In genomic region chr11:20214779-20215178, GRCm38 (mm10) we compare ENCODE assay signal across 8 mouse cellular contexts. TPM values are rescaled to one million over a fixed set of nuclear protein-coding genes. Genes with fewer than 3 reads are reported as not detected.
DNase-seq lines count a peak whose midpoint lies in the region; ATAC-seq and TF ChIP-seq lines count a peak whose summit lies in the region.
"Had no signal": no experiment of that assay in that cellular context is flagged by ENCODE, and none has a peak within 500 bp of the region (broad histone marks: within the 10 kb centered on the region; RNA-seq: fewer than 3 reads in every experiment).

No protein-coding gene starts in this region.

- TF ChIP-seq POLR2A in kidney, adult 2 months (IDR thresholded peaks at IDR 0.05; ENCODE audit: low read depth, low read length), result no peak
- TF ChIP-seq POLR2A in CH12.LX (IDR thresholded peaks at IDR 0.05; ENCODE audit: low read depth, low read length), result no peak
- TF ChIP-seq POLR2A in bone marrow macrophage, adult 2 months (IDR thresholded peaks at IDR 0.05; ENCODE audit: borderline replicate concordance, low read depth, low read length), result no peak

- TF ChIP-seq RAD21 in CH12.LX (IDR thresholded peaks at IDR 0.05; ENCODE audit: low read depth, low read length), result no peak

- ATAC-seq in kidney, embryonic 15.5 days (replicated peaks; ENCODE audit: low FRiP score), result no peak
- ATAC-seq in megakaryocyte-erythroid progenitor cell, adult 5-6 weeks (replicated peaks; ENCODE audit: low FRiP score, low TSS enrichment, poor library complexity, severe bottlenecking), result 0 out of 2 replicates have a peak, but pooled peaks have one; percentile 27

- no peak overlapping the region for H3K27ac ChIP-seq in kidney, adult 2 months (ENCODE audit: insufficient read depth, low read depth, low read length)
- no peak overlapping the region for H3K27ac ChIP-seq in kidney, embryonic 15.5 days
- H3K27ac ChIP-seq in CH12.LX (ENCODE audit: insufficient read depth, low read depth), result no peak overlapping the region
- H3K27ac ChIP-seq in bone marrow macrophage, adult 2 months (ENCODE audit: insufficient read depth, low read depth, low read length), result peak overlapping the region; percentile 75

- in situ Hi-C loops in CH12.LX (cut with MboI; ENCODE audit: low pct_ligation_motif_present, low pct_unique_long_range_greater_than_20kb, low sequenced_read_pairs), result no loop called here

- H3K79me2 ChIP-seq in CH12.LX (replicated peaks; ENCODE audit: control insufficient read depth, extremely low read depth, insufficient read depth, poor library complexity, severe bottlenecking), result peaks cover 89% of the 10 kb centered on the region

- no peaks in the 10 kb centered on the region for H3K27me3 ChIP-seq in kidney, adult 2 months (replicated peaks; ENCODE audit: control insufficient read depth, insufficient read depth, low read length)
- H3K27me3 ChIP-seq in kidney, embryonic 15.5 days, result no peaks in the 10 kb centered on the region
- no peaks in the 10 kb centered on the region for H3K27me3 ChIP-seq in CH12.LX (replicated peaks)

- no peaks in the 10 kb centered on the region for H3K9me3 ChIP-seq in kidney, embryonic 15.5 days (replicated peaks)
- H3K9me3 ChIP-seq in CH12.LX (replicated peaks; ENCODE audit: low read length), result no peaks in the 10 kb centered on the region

- H3K4me1 ChIP-seq in kidney, adult 2 months (ENCODE audit: control insufficient read depth, insufficient read depth, low read length), result peaks cover 44% of the 10 kb centered on the region
- peaks cover 21% of the 10 kb centered on the region; the same call in 1 of the 2 replicates for H3K4me1 ChIP-seq in kidney, embryonic 15.5 days
- H3K4me1 ChIP-seq in CH12.LX (ENCODE audit: control insufficient read depth in 1 of 2, insufficient read depth in 2 of 2), result peaks cover 0 to 34% of the 10 kb centered on the region in 2 experiments; a peak in 2 of 4 replicates
- peaks cover 38% of the 10 kb centered on the region for H3K4me1 ChIP-seq in bone marrow macrophage, adult 2 months (ENCODE audit: control insufficient read depth, insufficient read depth, low read length)

- WGBS in kidney, adult 2 months, result 90% methylated on average over 1 of the region's 1 CpGs
- 100% methylated on average over 1 of the region's 1 CpGs for WGBS in kidney, embryonic 15.5 days

- no peak overlapping the region for H3K9ac ChIP-seq in kidney, embryonic 15.5 days
- no peak overlapping the region for H3K9ac ChIP-seq in CH12.LX (ENCODE audit: insufficient read depth, low read depth)

- dilution Hi-C loops in CH12.LX (cut with MboI; ENCODE audit: extremely low pct_ligation_motif_present, extremely low pct_unique_long_range_greater_than_20kb, low sequenced_read_pairs), result no loop called here

- TF ChIP-seq CTCF in kidney, adult 2 months (conservative IDR thresholded peaks at IDR 0.05; ENCODE audit: insufficient read depth, insufficient read length, low read depth, low read length), result peak; percentile 55
- TF ChIP-seq CTCF in CH12.LX (conservative IDR thresholded peaks at IDR 0.05 in 1 of 2, IDR thresholded peaks at IDR 0.05 in 1 of 2; ENCODE audit: low read depth in 2 of 2, low read length in 2 of 2), result peak; percentile 49 to 50; a peak in 3 of 4 replicates
- TF ChIP-seq CTCF in bone marrow macrophage, adult 2 months (IDR thresholded peaks at IDR 0.05; ENCODE audit: low read depth, low read length), result peak; percentile 39; the same call in 1 of the 2 replicates

- no peak overlapping the region for H3K4me3 ChIP-seq in kidney, adult 2 months (ENCODE audit: insufficient read depth, low read depth, low read length)
- H3K4me3 ChIP-seq in kidney, embryonic 15.5 days (replicated peaks), result no peak overlapping the region
- H3K4me3 ChIP-seq in CH12.LX (replicated peaks in 1 of 3; ENCODE audit: low read depth in 2 of 3, low read length in 2 of 3, poor library complexity in 1 of 3), result no peak overlapping the region
- no peak overlapping the region for H3K4me3 ChIP-seq in bone marrow macrophage, adult 2 months (ENCODE audit: insufficient read depth, low read length)

- peaks cover 9% of the 10 kb centered on the region; the same call in 1 of the 2 replicates for H3K36me3 ChIP-seq in kidney, adult 2 months (ENCODE audit: control insufficient read depth, insufficient read depth, low read length)
- peaks cover 49% of the 10 kb centered on the region for H3K36me3 ChIP-seq in kidney, embryonic 15.5 days
- H3K36me3 ChIP-seq in CH12.LX (replicated peaks in 1 of 2; ENCODE audit: control insufficient read depth in 1 of 2, insufficient read depth in 1 of 2, low read length in 1 of 2), result peaks cover 29 to 75% of the 10 kb centered on the region in 2 experiments

- DNase-seq in kidney, adult 2 months, result no peak
- no peak for DNase-seq in CH12.LX (ENCODE audit: extremely low read depth)
- DNase-seq in embryo, embryonic 9.5 days (ENCODE audit: extremely low spot score), result no peak
- DNase-seq in embryo, embryonic 10 days (ENCODE audit: low spot score), result no peak
- DNase-seq: heart, postnatal 14 days had no signal

- H3K4me2 ChIP-seq in kidney, embryonic 15.5 days, result no peak overlapping the region
- no peak overlapping the region for H3K4me2 ChIP-seq in CH12.LX (ENCODE audit: insufficient read depth, low read depth, poor library complexity, severe bottlenecking)

- TF ChIP-seq EP300 in CH12.LX (IDR thresholded peaks at IDR 0.05; ENCODE audit: low read length), result no peak

TF ChIP-seq in CH12.LX, 34 proteins besides CTCF, POLR2A, EP300 and RAD21:
- no peak for TF ChIP-seq SMC3 (IDR thresholded peaks at IDR 0.05; ENCODE audit: low read depth, low read length)
- no peak for TF ChIP-seq TBP (conservative IDR thresholded peaks at IDR 0.05; ENCODE audit: low read depth, low read length)
- no peak for TF ChIP-seq ETS1 (conservative IDR thresholded peaks at IDR 0.05; ENCODE audit: low read depth, low read length)
- TF ChIP-seq KAT2A (IDR thresholded peaks at IDR 0.05; ENCODE audit: insufficient replicate concordance, low read length), result no peak
- no peak for TF ChIP-seq USF2 (conservative IDR thresholded peaks at IDR 0.05; ENCODE audit: low read depth, low read length)
- TF ChIP-seq RCOR1 (conservative IDR thresholded peaks at IDR 0.05; ENCODE audit: low read depth, low read length), result no peak
- TF ChIP-seq E2F4 (IDR thresholded peaks at IDR 0.05; ENCODE audit: insufficient replicate concordance, low read depth, low read length), result no peak
- TF ChIP-seq MAFK (IDR thresholded peaks at IDR 0.05; ENCODE audit: insufficient replicate concordance, low read length), result no peak

RNA-seq across cellular contexts. Expression of gene Rab1a, which starts 13.5 kb away (rescaled TPM):
- 97.5 and 119 TPM in 2 replicates for polyA plus RNA-seq in kidney, adult 2 months (2012; rRNA removed)
- polyA plus RNA-seq in kidney, embryonic 15.5 days (2015; fragmentation: Nextera tagmentation; extraction: Ambion mirVana), result 255 and 287 TPM in 2 replicates
- total RNA-seq in CH12.LX (2012; rRNA removed) (76.7 and 98.7 TPM in 2 replicates), CH12.LX (2014; rRNA removed) (135 and 143 TPM in 2 replicates)
- polyA plus RNA-seq in CH12.LX (2012; ENCODE audit: insufficient read length, low read depth), result 216 and 263 TPM in 2 replicates
- 272 and 290 TPM in 2 replicates for polyA plus RNA-seq in bone marrow macrophage, adult 2 months (2012; ENCODE audit: insufficient read depth, insufficient read length, missing spikeins)
- total RNA-seq in megakaryocyte-erythroid progenitor cell, adult 5-6 weeks (2014; fragmentation: Nextera tagmentation), result 69.5 and 81.8 TPM in 2 replicates
- 61.2 and 68.1 TPM in 2 replicates for total RNA-seq in megakaryocyte-erythroid progenitor cell, adult 5-6 weeks (2017)

RNA-seq across cellular contexts. Expression of gene Cep68, which starts 34.5 kb away (rescaled TPM):
- polyA plus RNA-seq in kidney, adult 2 months (2012; rRNA removed), result 15.4 and 17.4 TPM in 2 replicates
- polyA plus RNA-seq in kidney, embryonic 15.5 days (2015; fragmentation: Nextera tagmentation; extraction: Ambion mirVana), result 35.0 and 38.6 TPM in 2 replicates
- total RNA-seq in CH12.LX (2012; rRNA removed) (28.7 and 30.7 TPM in 2 replicates), CH12.LX (2014; rRNA removed) (27.8 and 28.3 TPM in 2 replicates)
- 27.7 and 31.6 TPM in 2 replicates for polyA plus RNA-seq in CH12.LX (2012; ENCODE audit: insufficient read length, low read depth)
- 10.6 and 11.3 TPM in 2 replicates for polyA plus RNA-seq in bone marrow macrophage, adult 2 months (2012; ENCODE audit: insufficient read depth, insufficient read length, missing spikeins)
- total RNA-seq in megakaryocyte-erythroid progenitor cell, adult 5-6 weeks (2014; fragmentation: Nextera tagmentation), result 22.6 and 22.7 TPM in 2 replicates
- 24.9 and 25.7 TPM in 2 replicates for total RNA-seq in megakaryocyte-erythroid progenitor cell, adult 5-6 weeks (2017)
